ENCODE assay signal across 9 mouse cellular contexts in genomic region chr2:18053951-18054530, GRCm38 (mm10). TPM values are rescaled to one million over a fixed set of nuclear protein-coding genes. Genes with fewer than 3 reads are reported as not detected.
DNase-seq lines count a peak whose midpoint lies in the region; ATAC-seq lines count a peak whose summit lies in the region.
"Had no signal": no experiment of that assay in that cellular context is flagged by ENCODE, and none has a peak within 500 bp of the region (broad histone marks: within the 10 kb centered on the region; RNA-seq: fewer than 3 reads in every experiment).

No protein-coding gene starts in this region.

- H3K9ac ChIP-seq in forebrain, embryonic 16.5 days (replicated peaks; ENCODE audit: low read depth, low read length): peak overlapping the region; percentile 17; the same call in 1 of the 2 replicates
- no peak overlapping the region for H3K9ac ChIP-seq in hindbrain, embryonic 12.5 days

- H3K4me3 ChIP-seq in forebrain, embryonic 16.5 days (replicated peaks; ENCODE audit: low read length): no peak overlapping the region
- no peak overlapping the region for H3K4me3 ChIP-seq in hindbrain, embryonic 12.5 days

- H3K27me3 ChIP-seq in forebrain, embryonic 16.5 days (replicated peaks; ENCODE audit: control insufficient read depth, insufficient read depth, low read length): no peaks in the 10 kb centered on the region
- H3K27me3 ChIP-seq in hindbrain, embryonic 12.5 days: no peaks in the 10 kb centered on the region

- 12% methylated on average over 2 of the region's 2 CpGs for WGBS in forebrain, embryonic 16.5 days
- 10% methylated on average over 2 of the region's 2 CpGs for WGBS in hindbrain, embryonic 12.5 days

- H3K4me1 ChIP-seq in forebrain, embryonic 16.5 days (replicated peaks; ENCODE audit: control insufficient read depth, insufficient read depth, low read length): peaks cover 40% of the 10 kb centered on the region
- H3K4me1 ChIP-seq in hindbrain, embryonic 12.5 days: peaks cover 39% of the 10 kb centered on the region

- H3K4me2 ChIP-seq in forebrain, embryonic 16.5 days (ENCODE audit: low read length): peak overlapping the region; percentile 19
- H3K4me2 ChIP-seq in hindbrain, embryonic 12.5 days (replicated peaks): peak overlapping the region; percentile 95

- peak; percentile 84 to 90 for DNase-seq in adrenal gland, adult (ENCODE audit: inconsistent age in 2 of 2, low spot score in 1 of 2)
- no peak for DNase-seq in adrenal gland, postnatal 4 days (ENCODE audit: low spot score in 2 of 2)
- DNase-seq in Muller cell, postnatal 12 days (ENCODE audit: inconsistent ontology term): peak; percentile 81
- peak; percentile 69 for DNase-seq in lung, postnatal 14 days
- DNase-seq in right cerebral cortex, postnatal 25 days: no peak

- H3K36me3 ChIP-seq in forebrain, embryonic 16.5 days (ENCODE audit: control insufficient read depth, insufficient read depth): no peaks in the 10 kb centered on the region
- no peaks in the 10 kb centered on the region for H3K36me3 ChIP-seq in hindbrain, embryonic 12.5 days

- no peak for ATAC-seq in forebrain, embryonic 16.5 days
- no peak for ATAC-seq in hindbrain, embryonic 12.5 days (ENCODE audit: low FRiP score)
- no peak for ATAC-seq in activated CD4-positive, CD25-positive, alpha-beta regulatory T cell, adult 4 months

- peak overlapping the region; percentile 60 for H3K27ac ChIP-seq in forebrain, embryonic 16.5 days (ENCODE audit: low read length)
- H3K27ac ChIP-seq in hindbrain, embryonic 12.5 days: peak overlapping the region; percentile 100

- H3K9me3 ChIP-seq in forebrain, embryonic 16.5 days (ENCODE audit: control insufficient read depth, low read length): no peaks in the 10 kb centered on the region
- no peaks in the 10 kb centered on the region for H3K9me3 ChIP-seq in hindbrain, embryonic 12.5 days (replicated peaks)

RNA-seq across cellular contexts. Expression of gene Mllt10, which starts 1.0 kb away (rescaled TPM):
- 10 to 100 TPM; 62.2 to 64.8 TPM for total RNA-seq in adrenal gland, postnatal 4 days (2021)
- polyA plus RNA-seq in forebrain, embryonic 16.5 days (2015; fragmentation: Nextera tagmentation; extraction: Ambion mirVana): 53.8 and 56.0 TPM in 2 replicates
- 65.1 and 70.8 TPM in 2 replicates for polyA plus RNA-seq in hindbrain, embryonic 12.5 days (2016; fragmentation: Nextera tagmentation; extraction: Ambion mirVana)
- 10 to 100 TPM; 34.0 to 36.9 TPM for polyA plus RNA-seq in activated CD4-positive, CD25-positive, alpha-beta regulatory T cell, adult 4 months (2017; shearing (Covaris generic))

RNA-seq across cellular contexts. Expression of gene Skida1, which starts 5.2 kb away (rescaled TPM):
- 10 to 100 TPM in 1 of 2 experiments, 1 to 10 TPM in 1; 9.9 to 11.3 TPM for total RNA-seq in adrenal gland, postnatal 4 days (2021)
- polyA plus RNA-seq in forebrain, embryonic 16.5 days (2015; fragmentation: Nextera tagmentation; extraction: Ambion mirVana): 9.8 and 13.4 TPM in 2 replicates
- polyA plus RNA-seq in hindbrain, embryonic 12.5 days (2016; fragmentation: Nextera tagmentation; extraction: Ambion mirVana): 17.7 and 19.4 TPM in 2 replicates
- under 1 TPM; 0.25 to 0.48 TPM for polyA plus RNA-seq in activated CD4-positive, CD25-positive, alpha-beta regulatory T cell, adult 4 months (2017; shearing (Covaris generic))

RNA-seq across cellular contexts. Expression of gene A930004D18Rik, which starts 16.5 kb away (rescaled TPM):
- total RNA-seq in adrenal gland, postnatal 4 days (2021): 1 to 10 TPM; 3.1 to 4.7 TPM
- polyA plus RNA-seq in forebrain, embryonic 16.5 days (2015; fragmentation: Nextera tagmentation; extraction: Ambion mirVana): 9.6 and 14.1 TPM in 2 replicates
- polyA plus RNA-seq in hindbrain, embryonic 12.5 days (2016; fragmentation: Nextera tagmentation; extraction: Ambion mirVana): 18.0 and 18.6 TPM in 2 replicates
- polyA plus RNA-seq in activated CD4-positive, CD25-positive, alpha-beta regulatory T cell, adult 4 months (2017; shearing (Covaris generic)): 1 to 10 TPM; 2.3 to 2.9 TPM

RNA-seq across cellular contexts. Expression of gene H2al2a, which starts 57.3 kb away (rescaled TPM):
- not detected for total RNA-seq in adrenal gland, postnatal 4 days (2021)
- not detected in 2 replicates for polyA plus RNA-seq in forebrain, embryonic 16.5 days (2015; fragmentation: Nextera tagmentation; extraction: Ambion mirVana)
- polyA plus RNA-seq in hindbrain, embryonic 12.5 days (2016; fragmentation: Nextera tagmentation; extraction: Ambion mirVana): not detected in 2 replicates
- polyA plus RNA-seq in activated CD4-positive, CD25-positive, alpha-beta regulatory T cell, adult 4 months (2017; shearing (Covaris generic)): not detected
- total RNA-seq: left cerebral cortex, postnatal 10 days had no signal

Comparison
In these comparisons a context has a peak if more than half of its experiments do, and no peak if none do; other contexts are left out.
1. DNase-seq: peak in adrenal gland, adult (2 of 2), Muller cell, postnatal 12 days (single experiment) and lung, postnatal 14 days (single experiment); none in adrenal gland, postnatal 4 days (0 of 2) and right cerebral cortex, postnatal 25 days (single experiment).